Mouse (Mus musculus) brain, adult 2 months (tissue): ENCODE results near the gene Olfr1036.
"Not testable (repeated sequence)": the region's sequence is repeated elsewhere in the genome, so short reads cannot be mapped to it uniquely, and the experiment has no call there.

Experiments used
- DNase-seq: peaks from one replicate; pipeline ENCODE4 v3.0.0; 2011; ENCODE audit warnings: low read depth, low spot score

The Olfr1036 gene

GRCm38 (mm10) chr2:86073692-86074091, at the start of gene Olfr1036:
TSS of gene Olfr1036 (plus strand) at chr2:86073992.
- not testable (repeated sequence) for DNase-seq

GRCm38 (mm10) chr2:86045561-86045960, 28.2 kb upstream of the Olfr1036 start, which contains the start of gene Olfr1034:
TSS of gene Olfr1034 (plus strand) at chr2:86045861.
- no peak for DNase-seq

DNA sequence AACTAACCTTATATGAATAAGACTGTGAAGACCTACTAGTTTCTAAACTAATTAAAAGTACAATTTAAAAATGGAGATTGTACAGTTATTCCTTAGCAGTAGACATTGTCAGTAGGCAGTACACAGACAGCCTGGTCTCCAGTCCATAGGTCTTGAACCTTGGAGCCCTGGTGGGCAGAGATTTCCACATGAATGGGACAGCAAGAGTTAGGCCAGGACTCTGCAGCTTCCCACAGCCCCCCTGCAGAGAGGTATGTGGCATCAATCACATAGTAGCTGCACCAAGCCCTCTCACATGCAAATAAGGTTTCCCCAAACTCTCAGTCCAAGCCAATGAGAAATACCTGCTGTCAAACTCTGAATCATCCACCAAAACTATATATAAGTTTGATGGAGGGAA, 23.0 kb upstream of the Olfr1036 start:
- not testable (repeated sequence) for DNase-seq

DNA sequence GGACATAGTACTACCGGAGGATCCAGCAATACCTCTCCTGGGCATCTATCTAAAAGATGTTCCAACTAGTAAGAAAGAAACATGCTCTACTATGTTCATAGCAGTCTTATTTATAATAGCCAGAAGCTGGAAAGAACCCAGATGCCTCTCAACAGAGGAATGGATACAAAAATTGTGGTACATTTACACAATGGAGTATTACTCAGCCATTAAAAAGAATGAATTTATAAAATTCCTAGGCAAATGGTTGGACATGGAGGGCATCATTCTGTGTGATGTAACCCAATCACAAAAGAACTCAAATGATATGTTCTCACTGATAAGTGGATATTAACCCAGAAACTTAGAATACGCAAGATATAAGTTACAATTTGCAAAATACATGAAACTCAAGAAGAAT, 10.0 kb upstream of the Olfr1036 start:
- not testable (repeated sequence) for DNase-seq

- DNase-seq = no peak
Observed at GRCm38 (mm10) chr2:86070189-86070588, 3.6 kb upstream of the Olfr1036 start.

DNA sequence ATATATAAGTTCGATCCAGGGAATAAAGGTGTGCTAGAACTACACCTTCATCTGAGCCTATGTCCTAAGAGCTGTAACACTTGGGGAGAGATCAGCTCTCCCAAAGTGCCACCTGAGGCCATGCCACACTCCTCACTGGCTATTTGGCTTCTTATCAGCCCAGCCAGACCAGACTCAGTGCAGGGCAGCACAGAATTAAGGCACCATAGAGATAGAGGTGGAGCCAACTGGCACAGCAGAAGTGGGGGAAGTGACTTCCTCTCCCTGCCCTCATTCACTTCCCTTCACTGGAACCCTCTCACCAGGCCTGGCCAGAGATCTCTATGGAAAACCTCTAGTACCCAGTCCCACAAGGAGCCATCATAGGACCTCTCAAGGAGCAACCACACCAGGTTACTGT, 6.7 kb downstream of the Olfr1036 start:
- not testable (repeated sequence) for DNase-seq

- no peak for DNase-seq
Observed at GRCm38 (mm10) chr2:86087285-86087684, 13.5 kb downstream of the Olfr1036 start, which contains the start of gene Olfr1037. TSS of gene Olfr1037 (minus strand) at chr2:86087385.
